Mouse (Mus musculus) liver, postnatal 0 days (tissue): ENCODE measurements around the gene Gm49380.

Source experiments
- CTCF ChIP-seq: sonication (generic); IDR thresholded peaks from 2 replicates; pipeline ENCODE4 v1.5.1; 2016; ENCODE audit warnings: antibody characterized with exemption, low read depth
- EP300 ChIP-seq: IDR thresholded peaks from 2 replicates; pipeline ENCODE4 v1.6.1; 2016; ENCODE audit warnings: antibody characterized with exemption, low read depth, mild to moderate bottlenecking

DNA sequence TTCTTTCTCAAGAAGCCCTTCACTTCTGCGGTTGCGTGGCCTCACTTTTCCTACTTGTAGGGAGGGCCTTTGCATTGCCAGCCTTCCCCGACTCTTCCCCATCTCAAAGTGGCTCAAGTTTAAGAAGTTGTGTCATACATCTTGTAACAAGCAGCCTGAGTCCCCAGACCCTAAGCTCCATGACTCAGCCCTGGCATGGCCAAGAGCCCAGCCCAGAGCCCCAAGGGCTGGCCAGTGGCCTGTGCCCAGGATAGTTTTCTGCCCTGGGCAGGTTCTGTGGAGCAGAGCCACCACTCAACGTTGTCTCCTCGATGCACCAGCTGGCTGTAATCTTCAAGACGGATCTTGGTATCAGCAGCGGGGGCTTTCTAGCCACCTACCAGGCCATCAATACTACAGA is 8.4 kb downstream of the Gm49380 start:
- no peak for TF ChIP-seq CTCF
- TF ChIP-seq EP300 = no peak
